Mouse (Mus musculus) heart, postnatal 0 days (tissue): ENCODE data around the gene Bbip1.

Experiments
- CTCF ChIP-seq: IDR thresholded peaks from 2 replicates; pipeline ENCODE4 v1.5.1; 2016; ENCODE audit warnings: antibody characterized with exemption, control low read depth, low read depth
- EP300 ChIP-seq: IDR thresholded peaks from 2 replicates; pipeline ENCODE4 v1.6.1; 2016; ENCODE audit warnings: antibody characterized with exemption, low read depth

- no peak for TF ChIP-seq CTCF
- no peak for TF ChIP-seq EP300
Measured at GRCm38 (mm10) chr19:53944786-53945169, 351 bp upstream of the Bbip1 start.
